Mouse (Mus musculus): Measurements from ENCODE around the gene Coro1c.

DNA sequence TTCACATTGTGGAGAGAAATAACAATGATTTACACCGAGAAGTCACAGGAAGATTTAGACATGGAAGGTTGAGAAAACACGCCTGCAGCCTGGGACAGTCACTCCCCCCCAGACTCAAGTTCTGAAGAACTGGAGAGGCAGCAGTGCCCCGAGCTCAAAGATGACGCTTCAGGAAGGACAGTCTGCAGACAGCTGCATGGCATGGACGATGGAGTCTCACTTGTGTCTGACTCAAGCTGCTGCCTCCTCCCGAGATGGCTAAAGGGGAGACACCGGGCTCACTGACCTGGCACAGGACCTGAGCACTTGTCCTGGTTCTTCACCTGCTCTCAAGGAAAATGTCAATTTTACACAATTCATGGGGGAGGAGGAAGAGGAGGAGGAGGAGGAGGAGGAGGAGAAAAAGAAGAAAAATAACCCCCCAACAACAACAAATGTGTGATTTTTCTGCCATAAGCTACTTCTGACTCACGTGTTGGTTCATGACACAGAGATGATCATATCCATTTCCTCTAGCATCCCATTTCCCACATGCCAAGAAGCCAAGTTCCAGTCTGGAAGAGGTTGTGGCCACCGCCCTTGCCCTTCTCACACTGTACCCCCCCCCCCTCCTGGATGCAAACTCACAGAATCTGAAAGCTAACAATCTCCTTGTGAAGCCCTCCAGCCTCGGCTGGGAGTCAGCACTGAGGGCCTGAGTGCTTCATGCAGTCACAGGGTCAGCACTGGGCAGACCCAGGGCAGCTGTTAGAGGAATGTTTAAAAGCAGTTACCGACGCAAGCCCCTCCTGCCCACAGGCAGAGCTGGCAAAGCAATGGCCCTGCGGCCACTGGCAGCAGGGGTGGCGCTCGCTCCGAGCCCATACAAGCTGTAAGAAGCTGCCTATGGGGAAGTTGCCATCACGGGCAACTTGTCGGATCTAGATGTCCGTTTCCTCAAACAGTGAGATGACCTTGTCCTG, 34.2 kb downstream of the Coro1c start:
- TF ChIP-seq POLR2A (IDR thresholded peaks at IDR 0.05; ENCODE audit: extremely low read depth, insufficient read depth, low read length) (no peak), CTCF (IDR thresholded peaks at IDR 0.05; ENCODE audit: extremely low read depth, insufficient read depth, low read length) (no peak)
